Mouse (Mus musculus): Measurements from ENCODE around the gene Smn1. TPM values are rescaled to one million over a fixed set of nuclear protein-coding genes. Genes with fewer than 3 reads are reported as not detected.

The Smn1 gene
- polyA plus RNA-seq (2015; fragmentation: Nextera tagmentation; extraction: Ambion mirVana), result 13.0 and 14.6 TPM in 2 replicates

GRCm38 (mm10) chr13:100124423-100125257, at the start of gene Smn1:
Gene Smn1, plus strand, starts transcription at chr13:100124852.
- Histone ChIP-seq H3K9ac (replicated peaks) (peak within 1 kb of the TSS; percentile 89), H3K27me3 (ENCODE audit: insufficient read depth, low read length) (no peaks in the 10 kb centered on the region), H3K27ac (ENCODE audit: low read depth) (peak within 1 kb of the TSS; percentile 50; the same call in 1 of the 2 replicates), H3K9me3 (ENCODE audit: low read length) (no peaks in the 10 kb centered on the region), H3K4me3 (ENCODE audit: low read depth, low read length) (peak within 1 kb of the TSS; percentile 91), H3K36me3 (replicated peaks; ENCODE audit: insufficient read depth, low read length) (peaks cover 26% of the 10 kb centered on the region), H3K4me2 (ENCODE audit: low read depth, low read length) (peak within 1 kb of the TSS; percentile 89), H3K4me1 (ENCODE audit: insufficient read depth) (peaks cover 11% of the 10 kb centered on the region)
- ATAC-seq (peak; percentile 98), DNase-seq (peak; percentile 90)
- WGBS (ENCODE audit: insufficient replicate concordance), result 4% methylated on average over 42 of the region's 42 CpGs
- no peak for TF ChIP-seq CTCF (IDR thresholded peaks at IDR 0.05; ENCODE audit: low read depth)
- no peak for TF ChIP-seq EP300 (IDR thresholded peaks at IDR 0.05; ENCODE audit: low read depth)

GRCm38 (mm10) chr13:100098808-100099207, 25.8 kb upstream of the Smn1 start:
- DNase-seq, result no peak
- ATAC-seq, result no peak
- H3K27me3 ChIP-seq (ENCODE audit: insufficient read depth, low read length), result no peaks in the 10 kb centered on the region
- TF ChIP-seq EP300 (IDR thresholded peaks at IDR 0.05; ENCODE audit: low read depth), result no peak
- TF ChIP-seq CTCF (IDR thresholded peaks at IDR 0.05; ENCODE audit: low read depth), result no peak
- H3K9ac ChIP-seq (replicated peaks), result no peak overlapping the region
- peaks cover 34% of the 10 kb centered on the region for H3K36me3 ChIP-seq (replicated peaks; ENCODE audit: insufficient read depth, low read length)
- H3K4me1 ChIP-seq (ENCODE audit: insufficient read depth), result peaks cover 7% of the 10 kb centered on the region
- H3K4me2 ChIP-seq (ENCODE audit: low read depth, low read length), result no peak overlapping the region
- H3K4me3 ChIP-seq (ENCODE audit: low read depth, low read length), result no peak overlapping the region
- no peaks in the 10 kb centered on the region for H3K9me3 ChIP-seq (ENCODE audit: low read length)
- 48% methylated on average over 6 of the region's 6 CpGs for WGBS (ENCODE audit: insufficient replicate concordance)
- no peak overlapping the region for H3K27ac ChIP-seq (ENCODE audit: low read depth)

DNA sequence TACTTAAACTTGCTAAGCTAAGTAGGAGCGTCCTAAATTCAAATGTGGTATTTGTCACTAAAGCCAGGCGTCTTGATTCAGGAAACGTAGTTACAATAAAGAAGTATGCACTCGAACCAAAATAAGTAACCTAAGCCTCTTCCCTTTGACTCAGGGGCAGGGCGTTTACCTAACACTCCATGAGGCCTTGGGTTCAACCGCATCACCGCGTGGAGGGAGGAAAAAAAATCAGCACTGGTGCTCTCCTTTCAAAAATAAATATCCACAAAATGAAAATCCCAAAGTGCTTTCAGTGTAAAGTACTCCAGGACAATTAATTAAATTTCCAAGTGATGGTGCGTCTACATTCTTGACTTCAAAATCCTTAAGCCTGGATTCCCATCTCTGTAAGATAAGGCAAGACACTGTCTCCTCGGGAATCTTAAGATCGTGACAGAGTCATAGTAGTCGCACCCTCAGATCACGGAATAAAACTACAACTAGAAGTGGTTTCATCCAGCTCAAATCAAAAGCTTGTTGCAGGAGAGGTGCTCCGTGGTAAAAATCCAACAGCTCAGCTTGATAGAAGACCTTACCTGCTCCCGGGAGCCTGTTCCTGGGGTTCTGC, 21.5 kb upstream of the Smn1 start:
- Histone ChIP-seq H3K36me3 (replicated peaks; ENCODE audit: insufficient read depth, low read length) (no peaks in the 10 kb centered on the region; the same call in 1 of the 2 replicates), H3K9ac (replicated peaks) (peak overlapping the region; percentile 89), H3K4me1 (ENCODE audit: insufficient read depth) (peaks cover 18% of the 10 kb centered on the region), H3K27me3 (ENCODE audit: insufficient read depth, low read length) (no peaks in the 10 kb centered on the region), H3K9me3 (ENCODE audit: low read length) (no peaks in the 10 kb centered on the region), H3K4me3 (ENCODE audit: low read depth, low read length) (peak overlapping the region; percentile 90), H3K4me2 (ENCODE audit: low read depth, low read length) (peak overlapping the region; percentile 84), H3K27ac (ENCODE audit: low read depth) (peak overlapping the region; percentile 93)
- WGBS (ENCODE audit: insufficient replicate concordance), result 2% methylated on average over 15 of the region's 15 CpGs
- no peak for ATAC-seq
- DNase-seq, result no peak
- no peak for TF ChIP-seq EP300 (IDR thresholded peaks at IDR 0.05; ENCODE audit: low read depth)
- no peak for TF ChIP-seq CTCF (IDR thresholded peaks at IDR 0.05; ENCODE audit: low read depth)

- TF ChIP-seq EP300 (IDR thresholded peaks at IDR 0.05; ENCODE audit: low read depth) (peak; percentile 59), CTCF (IDR thresholded peaks at IDR 0.05; ENCODE audit: low read depth) (no peak)
- peak within 1 kb of the TSS; percentile 90 for H3K4me3 ChIP-seq (ENCODE audit: low read depth, low read length)
- peak within 1 kb of the TSS; percentile 89 for H3K9ac ChIP-seq (replicated peaks)
- H3K4me2 ChIP-seq (ENCODE audit: low read depth, low read length), result peak within 1 kb of the TSS; percentile 84
- no peaks in the 10 kb centered on the region for H3K9me3 ChIP-seq (ENCODE audit: low read length)
- H3K36me3 ChIP-seq (replicated peaks; ENCODE audit: insufficient read depth, low read length), result no peaks in the 10 kb centered on the region; the same call in 1 of the 2 replicates
- under 1% methylated on average over 44 of the region's 44 CpGs for WGBS (ENCODE audit: insufficient replicate concordance)
- H3K4me1 ChIP-seq (ENCODE audit: insufficient read depth), result peaks cover 18% of the 10 kb centered on the region
- DNase-seq (peak; percentile 95), ATAC-seq (peak; percentile 87)
- no peaks in the 10 kb centered on the region for H3K27me3 ChIP-seq (ENCODE audit: insufficient read depth, low read length)
- H3K27ac ChIP-seq (ENCODE audit: low read depth), result peak within 1 kb of the TSS; percentile 93
Measured at GRCm38 (mm10) chr13:100103748-100104254, 20.9 kb upstream of the Smn1 start, which contains the start of gene Bdp1. Gene Bdp1, minus strand, starts transcription at chr13:100104070.

- ATAC-seq (peak; percentile 43), DNase-seq (peak; percentile 84)
- peak within 1 kb of the TSS; percentile 60 for H3K9ac ChIP-seq (replicated peaks)
- peak within 1 kb of the TSS; percentile 63 for H3K4me3 ChIP-seq (ENCODE audit: low read depth, low read length)
- H3K4me1 ChIP-seq (ENCODE audit: insufficient read depth), result peaks cover 11% of the 10 kb centered on the region; the same call in 1 of the 2 replicates
- WGBS (ENCODE audit: insufficient replicate concordance), result 3% methylated on average over 74 of the region's 76 CpGs
- no peaks in the 10 kb centered on the region for H3K36me3 ChIP-seq (replicated peaks; ENCODE audit: insufficient read depth, low read length)
- TF ChIP-seq EP300 (IDR thresholded peaks at IDR 0.05; ENCODE audit: low read depth) (no peak), CTCF (IDR thresholded peaks at IDR 0.05; ENCODE audit: low read depth) (no peak)
- no peaks in the 10 kb centered on the region for H3K9me3 ChIP-seq (ENCODE audit: low read length)
- H3K27ac ChIP-seq (ENCODE audit: low read depth), result no peak within 1 kb of the TSS
- no peaks in the 10 kb centered on the region for H3K27me3 ChIP-seq (ENCODE audit: insufficient read depth, low read length)
- H3K4me2 ChIP-seq (ENCODE audit: low read depth, low read length), result peak within 1 kb of the TSS; percentile 96
Measured at GRCm38 (mm10) chr13:100107652-100108472, 16.8 kb upstream of the Smn1 start, which contains the start of gene Serf1. Gene Serf1, plus strand, starts transcription at chr13:100108012.

All from liver, postnatal 0 days (tissue).